Mouse (Mus musculus) spleen, adult 2 months (tissue): Measurements from ENCODE around the gene Cyb5d1.

Experiments
- CTCF ChIP-seq: fragments of 200-500 bp; IDR thresholded peaks from 2 replicates; pipeline ENCODE4 v1.5.1; 2011; ENCODE audit warnings: mild to moderate bottlenecking, inconsistent platforms; ENCODE audit not compliant: insufficient read depth, insufficient read length, insufficient replicate concordance; ENCODE audit errors: extremely low read depth
- POLR2A ChIP-seq: fragments of 200-500 bp; IDR thresholded peaks from 2 replicates; pipeline ENCODE4 v1.6.1; 2011; ENCODE audit warnings: low read depth, low read length, inconsistent platforms

- TF ChIP-seq POLR2A (no peak), CTCF (no peak)
These were observed 10.9 kb upstream of the Cyb5d1 start for GRCm38 (mm10) chr11:69406282-69406681.
